Mouse (Mus musculus): ENCODE results near the gene Rassf5.

Gene Rassf5

GRCm38 (mm10) chr1:131141449-131141848 is 103.6 kb downstream of the Rassf5 start:
- in situ Hi-C loops (cut with MseI, MboI), result no loop called here

DNA sequence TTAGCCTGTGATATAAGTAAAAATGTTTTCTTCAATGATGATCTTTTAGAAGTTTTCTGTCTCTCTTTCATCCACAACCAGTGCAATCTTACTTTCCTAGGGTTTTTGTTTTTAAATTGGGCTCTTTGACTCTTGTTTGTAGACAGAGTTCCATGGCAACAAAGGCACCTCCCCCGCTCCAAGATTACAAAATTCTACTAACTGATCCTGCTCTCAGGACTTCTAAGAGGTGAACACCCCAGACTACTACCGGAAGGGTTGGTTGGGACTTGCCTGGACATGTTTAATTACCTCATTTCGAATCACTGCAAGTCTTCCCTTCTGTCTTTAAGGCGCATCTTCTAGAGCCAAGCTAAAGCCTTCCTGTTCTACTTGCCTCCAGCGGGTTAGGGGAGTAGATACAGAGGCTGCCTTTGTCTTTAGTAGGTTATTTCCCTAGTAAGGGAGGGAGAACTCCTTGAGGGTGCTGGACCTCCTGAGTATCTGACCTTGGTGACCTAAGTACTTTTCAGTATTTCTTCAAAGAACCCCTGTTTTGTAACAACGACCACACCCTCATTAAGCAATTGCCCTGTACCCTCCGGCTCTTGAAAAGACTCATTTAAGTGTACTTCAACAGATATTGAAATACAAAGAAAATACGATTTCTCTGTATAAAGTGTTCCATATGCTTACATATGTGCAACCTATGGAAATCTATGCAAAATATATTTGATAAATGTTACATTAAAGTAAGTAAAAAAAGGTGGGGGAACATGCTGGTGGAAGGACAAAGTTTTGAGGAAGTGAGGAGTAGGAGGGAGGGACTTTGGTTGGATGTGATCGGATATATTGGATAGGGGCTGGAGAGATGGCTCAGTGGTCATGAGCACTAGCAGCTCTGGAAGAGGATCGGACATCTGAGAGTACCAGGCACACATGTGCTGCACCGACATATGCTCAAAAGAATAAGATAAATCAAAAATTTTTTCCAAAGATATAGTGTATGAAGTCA is 105.7 kb downstream of the Rassf5 start:
- in situ Hi-C loops (cut with MseI, MboI), result no loop called here

DNA sequence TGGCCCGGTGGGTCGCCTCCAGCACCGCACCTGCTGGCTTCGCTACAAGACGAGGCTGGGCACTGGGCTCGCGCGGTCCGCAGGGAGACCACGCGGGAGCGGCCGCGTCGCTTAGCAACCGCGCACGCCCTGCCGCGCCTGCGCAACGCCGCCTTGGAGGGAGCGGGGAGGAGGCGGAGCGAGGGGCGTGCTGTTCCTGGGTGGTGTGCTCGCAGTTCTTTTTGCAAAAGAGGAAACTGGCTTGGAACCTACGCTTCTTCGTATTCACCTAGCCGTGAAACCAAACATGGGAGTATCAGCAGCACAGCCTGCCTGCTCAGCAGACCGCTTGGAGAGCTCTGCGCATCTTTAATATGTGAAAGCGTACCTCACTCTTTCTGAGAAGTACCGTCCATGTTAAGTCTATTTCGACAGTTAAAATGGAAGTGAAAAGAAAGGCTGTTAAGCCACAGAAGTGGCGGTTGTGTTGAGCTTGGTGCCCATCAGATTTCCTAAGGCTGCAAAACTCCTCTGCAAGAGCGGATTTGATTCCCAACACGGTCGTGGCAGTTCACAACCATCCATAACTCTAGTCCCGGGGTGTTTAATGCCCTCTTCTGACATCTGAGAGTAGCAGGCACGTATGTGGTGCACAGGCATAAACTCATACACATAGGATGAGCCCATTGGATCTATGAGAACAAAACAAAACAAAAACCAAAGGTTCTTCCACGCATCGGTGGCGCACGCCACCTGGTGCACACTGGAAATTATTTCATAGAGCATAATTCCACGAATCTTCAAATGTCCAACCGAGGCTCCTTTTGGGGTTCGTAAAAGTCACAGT is 106.7 kb downstream of the Rassf5 start, which contains the start of gene Dyrk3:
Dyrk3 (minus strand) TSS at position 150 of the 826 bp plus-strand sequence.
- in situ Hi-C loops (cut with MseI, MboI), result no loop called here

DNA sequence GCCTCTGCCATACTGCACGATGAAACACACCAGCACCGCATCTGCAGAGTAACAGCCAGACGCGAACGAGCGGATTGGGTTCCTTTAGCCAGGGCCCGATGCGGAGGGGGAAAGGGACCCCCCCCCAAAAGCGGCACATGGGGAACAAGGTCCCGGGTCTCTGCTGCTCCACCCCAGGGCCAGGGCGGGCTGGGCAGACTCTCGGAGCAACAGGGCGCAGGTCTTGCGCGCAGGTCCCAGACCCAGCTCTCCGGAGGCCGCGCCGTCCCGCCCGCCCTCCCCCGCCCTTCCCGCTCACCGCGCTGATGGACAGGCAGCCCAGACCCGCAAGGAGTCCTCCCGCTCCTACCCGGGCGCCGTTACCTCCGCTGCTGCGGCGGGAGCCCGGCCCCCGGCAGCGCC is 107.3 kb downstream of the Rassf5 start:
- in situ Hi-C loops (cut with MseI, MboI), result no loop called here

- in situ Hi-C loops (cut with MseI, MboI), result no loop called here
Observed at GRCm38 (mm10) chr1:131137111-131137510, 107.9 kb downstream of the Rassf5 start.

GRCm38 (mm10) chr1:131135960-131136629 is 109.0 kb downstream of the Rassf5 start:
- in situ Hi-C loops (cut with MseI, MboI), result no loop called here

- in situ Hi-C loops (cut with MseI, MboI), result no loop called here
Observed at GRCm38 (mm10) chr1:131134942-131135522, 110.0 kb downstream of the Rassf5 start.

DNA sequence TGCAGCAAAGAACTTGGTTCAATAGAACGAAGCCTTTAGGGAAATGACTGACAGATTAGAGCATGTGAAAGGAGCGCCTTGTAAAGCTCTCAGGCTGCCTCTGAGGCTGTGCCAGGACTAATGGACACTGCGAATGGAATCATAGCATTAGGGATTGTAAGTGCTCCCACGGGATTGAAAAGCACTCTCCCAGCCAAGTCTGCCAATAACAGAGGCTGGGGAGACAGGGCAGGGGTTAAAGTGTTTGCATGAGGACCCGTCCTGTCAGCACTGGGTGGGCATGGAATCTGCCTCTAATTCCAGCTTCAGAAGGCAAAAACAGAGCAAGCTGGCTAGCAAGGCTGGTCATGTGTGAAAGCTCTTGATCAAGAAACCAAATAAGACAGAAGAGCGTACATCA is 110.8 kb downstream of the Rassf5 start:
- in situ Hi-C loops (cut with MseI, MboI), result no loop called here

Data from mouse trophoblast stem cell (cell line).